Mouse (Mus musculus): ENCODE data around the gene Dmc1.

Dmc1 gene

GRCm38 (mm10) chr15:79575543-79576222 is 29.2 kb downstream of the Dmc1 start:
- no peak for ATAC-seq (ENCODE audit: insufficient number of reproducible peaks, low FRiP score, low TSS enrichment)

- no peak for ATAC-seq (ENCODE audit: insufficient number of reproducible peaks, low FRiP score, low TSS enrichment)
Observed at GRCm38 (mm10) chr15:79562417-79562816, 42.5 kb downstream of the Dmc1 start.

GRCm38 (mm10) chr15:79559649-79560048 is 45.3 kb downstream of the Dmc1 start:
- no peak for ATAC-seq (ENCODE audit: insufficient number of reproducible peaks, low FRiP score, low TSS enrichment)

GRCm38 (mm10) chr15:79552566-79552965 is 52.3 kb downstream of the Dmc1 start:
- no peak for ATAC-seq (ENCODE audit: insufficient number of reproducible peaks, low FRiP score, low TSS enrichment)

GRCm38 (mm10) chr15:79548226-79548625 is 56.7 kb downstream of the Dmc1 start:
- no peak for ATAC-seq (ENCODE audit: insufficient number of reproducible peaks, low FRiP score, low TSS enrichment)

GRCm38 (mm10) chr15:79547289-79547820 is 57.6 kb downstream of the Dmc1 start:
- no peak for ATAC-seq (ENCODE audit: insufficient number of reproducible peaks, low FRiP score, low TSS enrichment)

GRCm38 (mm10) chr15:79546410-79547288 is 58.3 kb downstream of the Dmc1 start, which contains the start of gene Ddx17:
Gene Ddx17, minus strand, starts transcription at chr15:79546741.
- peak; percentile 94 for ATAC-seq (ENCODE audit: insufficient number of reproducible peaks, low FRiP score, low TSS enrichment)

GRCm38 (mm10) chr15:79545921-79546399 is 58.9 kb downstream of the Dmc1 start:
- ATAC-seq (ENCODE audit: insufficient number of reproducible peaks, low FRiP score, low TSS enrichment), result peak; percentile 37; the same call in 1 of the 2 replicates

- no peak for ATAC-seq (ENCODE audit: insufficient number of reproducible peaks, low FRiP score, low TSS enrichment)
Observed at GRCm38 (mm10) chr15:79545496-79545895, 59.4 kb downstream of the Dmc1 start.

GRCm38 (mm10) chr15:79543968-79544367 is 60.9 kb downstream of the Dmc1 start:
- no peak for ATAC-seq (ENCODE audit: insufficient number of reproducible peaks, low FRiP score, low TSS enrichment)

- no peak for ATAC-seq (ENCODE audit: insufficient number of reproducible peaks, low FRiP score, low TSS enrichment)
Observed at GRCm38 (mm10) chr15:79533796-79534195, 71.1 kb downstream of the Dmc1 start.

GRCm38 (mm10) chr15:79529935-79530334 is 75.0 kb downstream of the Dmc1 start:
- ATAC-seq (ENCODE audit: insufficient number of reproducible peaks, low FRiP score, low TSS enrichment), result no peak

GRCm38 (mm10) chr15:79527991-79528639 is 76.8 kb downstream of the Dmc1 start:
- ATAC-seq (ENCODE audit: insufficient number of reproducible peaks, low FRiP score, low TSS enrichment), result no peak

GRCm38 (mm10) chr15:79527192-79527591 is 77.7 kb downstream of the Dmc1 start:
- peak; percentile 86 for ATAC-seq (ENCODE audit: insufficient number of reproducible peaks, low FRiP score, low TSS enrichment)

GRCm38 (mm10) chr15:79525979-79526768 is 78.7 kb downstream of the Dmc1 start:
- no peak for ATAC-seq (ENCODE audit: insufficient number of reproducible peaks, low FRiP score, low TSS enrichment)

- ATAC-seq (ENCODE audit: insufficient number of reproducible peaks, low FRiP score, low TSS enrichment), result no peak
Observed at GRCm38 (mm10) chr15:79525564-79525963, 79.3 kb downstream of the Dmc1 start.

- no peak for ATAC-seq (ENCODE audit: insufficient number of reproducible peaks, low FRiP score, low TSS enrichment)
Observed at GRCm38 (mm10) chr15:79519400-79520220, 85.3 kb downstream of the Dmc1 start.

GRCm38 (mm10) chr15:79518571-79518970 is 86.3 kb downstream of the Dmc1 start:
- no peak for ATAC-seq (ENCODE audit: insufficient number of reproducible peaks, low FRiP score, low TSS enrichment)

- ATAC-seq (ENCODE audit: insufficient number of reproducible peaks, low FRiP score, low TSS enrichment), result no peak
Observed at GRCm38 (mm10) chr15:79517710-79518109, 87.2 kb downstream of the Dmc1 start.

Measured in cerebellum, adult (tissue).